Mouse (Mus musculus) midbrain, embryonic 14.5 days (tissue): ENCODE data around the gene Zfp146. TPM values are rescaled to one million over a fixed set of nuclear protein-coding genes. Genes with fewer than 3 reads are reported as not detected.

Source experiments
- ATAC-seq: fragments of 200-750 bp; cut with Nextera tagmentation; 2 replicates; pipeline ENCODE4 v1.8.0; 2017; ENCODE audit warnings: moderate number of reproducible peaks, moderate library complexity; ENCODE audit not compliant: low FRiP score, low TSS enrichment
- DNase-seq: peaks from one replicate; pipeline ENCODE4 v3.0.0-alpha.2; 2015
- H3K27ac ChIP-seq: fragments of 300-500 bp; sonication (generic); replicated peaks from 2 replicates; pipeline ENCODE4 v1.5.1; 2014; ENCODE audit warnings: mild to moderate bottlenecking, low read depth, low read length, moderate library complexity
- H3K27me3 ChIP-seq: fragments of 300-500 bp; sonication (generic); 2 replicates; pipeline ENCODE4 v1.6.1; 2014; ENCODE audit warnings: low read length, control low read depth, mixed read lengths; ENCODE audit not compliant: control insufficient read depth, insufficient read depth
- H3K36me3 ChIP-seq: fragments of 300-500 bp; sonication (generic); 2 replicates; pipeline ENCODE4 v1.6.1; 2014; ENCODE audit warnings: low read length, control low read depth; ENCODE audit not compliant: control insufficient read depth, insufficient read depth
- H3K4me1 ChIP-seq: fragments of 300-500 bp; sonication (generic); 2 replicates; pipeline ENCODE4 v1.6.1; 2014; ENCODE audit warnings: mild to moderate bottlenecking, antibody characterized with exemption, low read length, control low read depth; ENCODE audit not compliant: control insufficient read depth, insufficient read depth
- H3K4me2 ChIP-seq: fragments of 300-500 bp; sonication (generic); 2 replicates; pipeline ENCODE4 v1.6.1; 2014; ENCODE audit warnings: mild to moderate bottlenecking, low read length, moderate library complexity
- H3K4me3 ChIP-seq: fragments of 300-500 bp; sonication (generic); replicated peaks from 2 replicates; pipeline ENCODE4 v1.5.1; 2014; ENCODE audit warnings: low read depth, low read length
- H3K9ac ChIP-seq: fragments of 300-500 bp; sonication (generic); replicated peaks from 2 replicates; pipeline ENCODE4 v1.6.1; 2014; ENCODE audit warnings: mild to moderate bottlenecking, low read length, moderate library complexity
- H3K9me3 ChIP-seq: fragments of 300-500 bp; sonication (generic); 2 replicates; pipeline ENCODE4 v1.6.1; 2016; ENCODE audit warnings: low read length, control low read depth, mixed read lengths; ENCODE audit not compliant: control insufficient read depth
- WGBS: fragments of 180-500 bp; shearing (Covaris S2); extraction: QIAGEN DNeasy Blood & Tissue Kit; methylation state at CpG from one replicate; pipeline ENCODE4 v1.1.7; 2014; 5-methylcytosine and 5-hydroxymethylcytosine counted together
- polyA plus RNA-seq: library from polyadenylated mRNA; unstranded; fragments of >200 nt; fragmentation: Nextera tagmentation; extraction: Ambion mirVana; gene quantifications from 2 replicates; pipeline ENCODE4 v1.2.1, GENCODE M21; 2014

The Zfp146 gene
- polyA plus RNA-seq, 1 experiment from 2014 or later, result 18.5 TPM

GRCm38 (mm10) chr7:30164745-30165144 is 4.8 kb downstream of the Zfp146 start:
- ATAC-seq (no peak), DNase-seq (no peak)
- Histone ChIP-seq H3K4me2 (no peak overlapping the region), H3K27me3 (no peaks in the 10 kb centered on the region), H3K4me3 (no peak overlapping the region), H3K36me3 (peaks cover 51% of the 10 kb centered on the region), H3K4me1 (peaks cover 10% of the 10 kb centered on the region; the same call in 1 of the 2 replicates), H3K9me3 (peaks cover 66% of the 10 kb centered on the region), H3K27ac (no peak overlapping the region), H3K9ac (no peak overlapping the region)
- WGBS, result 95% methylated on average over 2 of the region's 2 CpGs

GRCm38 (mm10) chr7:30163113-30163512 is 6.4 kb downstream of the Zfp146 start:
- H3K4me3 ChIP-seq, result no peak overlapping the region
- ATAC-seq, result no peak
- H3K4me2 ChIP-seq, result no peak overlapping the region
- H3K27me3 ChIP-seq, result no peaks in the 10 kb centered on the region
- WGBS, result 97% methylated on average over 5 of the region's 5 CpGs
- DNase-seq, result no peak
- H3K36me3 ChIP-seq, result peaks cover 67% of the 10 kb centered on the region
- H3K27ac ChIP-seq, result no peak overlapping the region
- H3K4me1 ChIP-seq, result 0 out of 2 replicates have a peak, but pooled peaks cover 5% of the 10 kb centered on the region
- peaks cover 81% of the 10 kb centered on the region for H3K9me3 ChIP-seq
- no peak overlapping the region for H3K9ac ChIP-seq

GRCm38 (mm10) chr7:30155507-30155906 is 14.0 kb downstream of the Zfp146 start:
- H3K9me3 ChIP-seq, result peaks cover 81% of the 10 kb centered on the region

DNA sequence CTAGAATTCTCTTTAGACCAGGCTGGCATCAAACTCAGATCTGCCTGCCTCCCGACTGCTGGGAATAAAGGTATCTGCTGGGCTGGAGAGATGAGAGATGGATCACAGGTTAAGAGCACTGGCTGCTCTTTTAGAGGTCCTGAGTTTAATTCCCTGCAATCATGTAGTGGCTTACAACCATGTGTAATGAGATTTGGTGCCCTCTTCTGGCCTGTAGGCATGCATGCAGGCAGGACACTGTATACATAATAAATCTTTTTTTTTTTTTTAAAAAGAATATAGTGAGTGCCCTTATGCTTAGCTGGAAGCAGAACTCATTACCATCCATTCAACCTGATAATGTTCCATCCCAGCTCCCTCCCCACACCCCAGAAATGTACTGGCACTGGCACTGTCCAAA is 15.5 kb downstream of the Zfp146 start:
- H3K9ac ChIP-seq, result no peak overlapping the region
- no peak overlapping the region for H3K27ac ChIP-seq
- no peak overlapping the region for H3K4me2 ChIP-seq
- no peak for DNase-seq
- peaks cover 27% of the 10 kb centered on the region for H3K36me3 ChIP-seq
- peaks cover 80% of the 10 kb centered on the region for H3K9me3 ChIP-seq
- H3K4me1 ChIP-seq, result no peaks in the 10 kb centered on the region
- no peak overlapping the region for H3K4me3 ChIP-seq
- ATAC-seq, result no peak
- WGBS, result 95% methylated on average over 1 of the region's 1 CpGs
- no peaks in the 10 kb centered on the region for H3K27me3 ChIP-seq

More at GRCm38 (mm10) chr7:30155507-30155906, 14.0 kb downstream of the Zfp146 start:
- Histone ChIP-seq H3K4me3 (no peak overlapping the region), H3K27me3 (no peaks in the 10 kb centered on the region), H3K4me1 (no peaks in the 10 kb centered on the region), H3K4me2 (no peak overlapping the region), H3K9ac (no peak overlapping the region), H3K36me3 (peaks cover 39% of the 10 kb centered on the region), H3K27ac (no peak overlapping the region)
- ATAC-seq (no peak), DNase-seq (no peak)
- 97% methylated on average over 3 of the region's 3 CpGs for WGBS

- Histone ChIP-seq H3K36me3 (peaks cover 4% of the 10 kb centered on the region; the same call in 1 of the 2 replicates), H3K4me2 (no peak overlapping the region), H3K9ac (no peak overlapping the region), H3K9me3 (peaks cover 41% of the 10 kb centered on the region), H3K27me3 (no peaks in the 10 kb centered on the region), H3K27ac (no peak overlapping the region), H3K4me1 (no peaks in the 10 kb centered on the region), H3K4me3 (no peak overlapping the region)
- ATAC-seq (no peak), DNase-seq (no peak)
- WGBS, result 91% methylated on average over 5 of the region's 5 CpGs
Measured at GRCm38 (mm10) chr7:30147011-30147410, 22.5 kb downstream of the Zfp146 start.

DNA sequence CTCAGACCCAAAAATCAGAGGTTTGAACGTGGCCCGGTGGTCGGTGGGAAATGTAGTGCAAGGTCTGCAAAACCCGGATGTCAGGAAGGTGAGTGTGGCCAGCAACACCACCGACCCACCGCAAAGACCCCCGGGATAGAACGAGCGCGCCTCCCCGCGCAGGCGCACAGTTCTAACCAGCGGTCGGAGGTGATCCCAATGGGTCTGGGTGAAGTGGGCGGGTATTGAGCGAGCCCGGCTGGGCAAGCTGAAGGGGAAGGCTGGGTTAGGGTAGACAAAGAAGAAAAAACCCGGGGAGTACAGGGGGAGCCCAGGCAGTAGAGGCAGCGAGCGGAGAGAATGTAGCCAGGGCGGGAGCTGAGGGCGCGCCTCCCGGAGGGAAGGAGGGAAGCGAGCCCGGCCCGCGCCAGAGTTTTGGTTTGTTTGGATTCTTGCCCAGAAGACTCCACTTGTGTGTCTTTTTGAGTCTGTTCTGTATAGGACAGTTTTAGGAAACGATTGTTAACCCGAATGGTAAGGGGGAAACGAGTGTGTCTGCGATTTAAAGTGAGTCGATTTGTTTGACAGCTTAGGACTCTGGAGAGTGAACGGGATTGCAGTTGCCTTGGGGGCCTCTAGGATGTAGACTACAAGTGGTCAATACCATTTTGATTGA is 25.9 kb downstream of the Zfp146 start:
- H3K9ac ChIP-seq, result peak overlapping the region; percentile 62
- H3K4me3 ChIP-seq, result peak overlapping the region; percentile 48
- peak overlapping the region; percentile 83 for H3K27ac ChIP-seq
- DNase-seq (peak; percentile 95), ATAC-seq (peak; percentile 94)
- peaks cover 12% of the 10 kb centered on the region; the same call in 1 of the 2 replicates for H3K36me3 ChIP-seq
- 1% methylated on average over 35 of the region's 35 CpGs for WGBS
- no peaks in the 10 kb centered on the region for H3K4me1 ChIP-seq
- H3K9me3 ChIP-seq, result peaks cover 19% of the 10 kb centered on the region; the same call in 1 of the 2 replicates
- H3K4me2 ChIP-seq, result peak overlapping the region; percentile 64
- H3K27me3 ChIP-seq, result no peaks in the 10 kb centered on the region

- peaks cover 16% of the 10 kb centered on the region; the same call in 1 of the 2 replicates for H3K9me3 ChIP-seq
- peak overlapping the region; percentile 64 for H3K4me2 ChIP-seq
- peaks cover 12% of the 10 kb centered on the region; the same call in 1 of the 2 replicates for H3K36me3 ChIP-seq
- DNase-seq (no peak), ATAC-seq (peak; percentile 38; the same call in 1 of the 2 replicates)
- H3K4me3 ChIP-seq, result peak overlapping the region; percentile 48
- H3K4me1 ChIP-seq, result no peaks in the 10 kb centered on the region
- peak overlapping the region; percentile 62 for H3K9ac ChIP-seq
- H3K27ac ChIP-seq, result peak overlapping the region; percentile 83
- WGBS, result 15% methylated on average over 8 of the region's 8 CpGs
- H3K27me3 ChIP-seq, result no peaks in the 10 kb centered on the region
Measured at GRCm38 (mm10) chr7:30143170-30143554, 26.4 kb downstream of the Zfp146 start.

DNA sequence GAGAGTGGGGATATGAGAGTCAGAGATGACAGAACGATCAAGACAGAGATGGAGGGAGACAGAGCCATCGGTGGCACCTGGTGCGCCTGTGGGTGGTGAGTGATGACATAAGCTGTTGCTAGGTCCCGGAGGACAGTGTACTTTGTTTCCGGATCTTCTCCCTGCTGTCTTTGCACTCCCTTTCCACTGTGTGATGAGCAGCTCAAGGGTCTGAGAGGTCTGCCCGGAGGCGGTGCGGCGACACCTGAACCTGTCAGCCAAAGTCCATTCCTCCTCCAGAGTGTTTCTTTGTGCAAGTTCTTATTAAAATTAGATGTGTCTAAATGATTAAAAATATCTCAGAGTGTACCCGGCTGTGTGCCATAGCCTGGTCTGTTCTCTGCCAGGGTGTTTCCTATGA is 32.7 kb downstream of the Zfp146 start:
- WGBS, result 93% methylated on average over 10 of the region's 10 CpGs
- Histone ChIP-seq H3K4me2 (no peak overlapping the region), H3K27ac (no peak overlapping the region), H3K9ac (no peak overlapping the region), H3K4me3 (no peak overlapping the region), H3K9me3 (0 out of 2 replicates have a peak, but pooled peaks cover 10% of the 10 kb centered on the region), H3K36me3 (peaks cover 54% of the 10 kb centered on the region), H3K27me3 (no peaks in the 10 kb centered on the region), H3K4me1 (no peaks in the 10 kb centered on the region)
- no peak for DNase-seq
- no peak for ATAC-seq

DNA sequence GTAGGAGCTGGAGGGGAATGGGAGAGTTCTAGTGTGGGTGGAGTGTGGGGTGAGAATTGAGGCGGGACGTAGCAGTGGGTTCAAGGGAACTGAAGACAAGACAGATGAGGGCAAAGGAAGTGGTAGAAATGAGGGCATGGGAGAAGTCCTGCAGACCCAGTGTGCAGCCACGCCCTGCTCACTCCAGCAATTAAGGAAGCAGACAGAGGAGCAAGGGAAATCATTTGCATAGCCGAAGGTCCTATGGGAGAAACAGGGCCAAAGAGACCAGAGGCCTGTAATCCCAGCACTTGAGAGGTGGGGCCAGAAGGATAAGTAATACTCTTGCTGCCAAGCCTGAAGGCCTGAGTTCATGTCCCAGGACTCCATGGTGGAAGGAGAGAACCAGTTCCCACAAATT is 37.2 kb downstream of the Zfp146 start:
- no peak overlapping the region for H3K27ac ChIP-seq
- no peak overlapping the region for H3K9ac ChIP-seq
- no peak overlapping the region for H3K4me3 ChIP-seq
- H3K4me2 ChIP-seq, result no peak overlapping the region
- 0 out of 2 replicates have a peak, but pooled peaks cover 5% of the 10 kb centered on the region for H3K9me3 ChIP-seq
- H3K27me3 ChIP-seq, result no peaks in the 10 kb centered on the region
- no peaks in the 10 kb centered on the region for H3K4me1 ChIP-seq
- H3K36me3 ChIP-seq, result peaks cover 75% of the 10 kb centered on the region
- 93% methylated on average over 4 of the region's 4 CpGs for WGBS
- no peak for DNase-seq
- no peak for ATAC-seq
